Mouse (Mus musculus) cortical plate, adult 2 months (tissue): ENCODE measurements at regions not wholly inside any gene's neighbourhood (a gene's known extent, or its start where the extent isn't known, plus 50 kb on each side); places are given as distances from the start of the nearest gene placed in this dataset.
A peak's percentile ranks its signal among the peaks of the same experiment; 100 is the strongest.

Experiments used
- CTCF ChIP-seq: fragments of 200-500 bp; IDR thresholded peaks from 2 replicates; pipeline ENCODE4 v1.5.1; 2011; ENCODE audit warnings: mild to moderate bottlenecking, control low read depth, low read length; ENCODE audit not compliant: insufficient read depth; ENCODE audit errors: extremely low read depth
- POLR2A ChIP-seq: fragments of 200-500 bp; IDR thresholded peaks from 2 replicates; pipeline ENCODE4 v1.6.1; 2011; ENCODE audit warnings: mild to moderate bottlenecking, low read length, control low read depth; ENCODE audit not compliant: insufficient read depth; ENCODE audit errors: extremely low read depth

GRCm38 (mm10) chr2:103865319-103866171, 68.1 kb upstream of the Caprin1 start:
- TF ChIP-seq POLR2A (no peak), CTCF (peak; percentile 58)
